Mouse (Mus musculus) olfactory bulb, adult 2 months (tissue): ENCODE measurements at regions not wholly inside any gene's neighbourhood (a gene's known extent, or its start where the extent isn't known, plus 50 kb on each side); places are given as distances from the start of the nearest gene placed in this dataset.

Experiments
- H3K27ac ChIP-seq: fragments of 200-500 bp; 2 replicates; pipeline ENCODE4 v1.5.1; 2012; ENCODE audit warnings: low read depth, low read length; ENCODE audit not compliant: insufficient read depth
- H3K4me1 ChIP-seq: fragments of 200-500 bp; 2 replicates; pipeline ENCODE4 v1.6.1; 2012; ENCODE audit warnings: low read length; ENCODE audit not compliant: control insufficient read depth, insufficient read depth
- H3K4me3 ChIP-seq: fragments of 200-500 bp; 2 replicates; pipeline ENCODE4 v1.5.1; 2012; ENCODE audit warnings: mild to moderate bottlenecking, low read depth, low read length, moderate library complexity; ENCODE audit not compliant: insufficient read depth
- CTCF ChIP-seq: fragments of 200-500 bp; IDR thresholded peaks from 2 replicates; pipeline ENCODE4 v1.5.1; 2012; ENCODE audit warnings: low read depth, mild to moderate bottlenecking, low read length, moderate library complexity; ENCODE audit not compliant: insufficient read depth
- POLR2A ChIP-seq: fragments of 200-500 bp; IDR thresholded peaks from 2 replicates; pipeline ENCODE4 v1.6.1; 2012; ENCODE audit warnings: mild to moderate bottlenecking, low read depth, low read length, moderate library complexity; ENCODE audit not compliant: insufficient read depth
- WGBS: fragments of 180-500 bp; shearing (Covaris S2); methylation state at CpG from one replicate; pipeline ENCODE4 v1.1.7; 2018; 5-methylcytosine and 5-hydroxymethylcytosine counted together

DNA sequence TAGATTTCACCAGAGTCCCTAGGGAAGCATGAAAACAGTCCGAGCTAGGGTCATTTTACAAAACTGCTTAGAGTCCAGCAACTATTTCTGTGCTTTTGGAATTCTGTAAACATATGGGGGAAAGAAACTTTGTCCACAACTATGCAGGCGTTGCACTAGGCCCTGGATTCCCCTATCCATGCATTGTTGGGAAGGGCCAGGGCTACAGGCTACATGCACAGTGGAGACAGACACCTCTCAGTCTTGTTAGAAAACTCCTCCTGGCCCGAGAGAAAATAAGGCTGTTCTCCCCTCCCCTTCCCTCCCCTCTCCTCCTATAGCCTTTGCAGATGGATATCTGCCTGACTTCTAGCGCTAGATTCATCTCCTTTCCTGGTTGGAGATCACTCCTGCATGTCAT lies 113.9 kb upstream of the Bmp2 start:
- 59% methylated on average over 4 of the region's 4 CpGs for WGBS
- Histone ChIP-seq H3K4me1 (no peaks in the 10 kb centered on the region), H3K4me3 (no peak overlapping the region), H3K27ac (no peak overlapping the region)
- no peak for TF ChIP-seq POLR2A
- TF ChIP-seq CTCF, result no peak

DNA sequence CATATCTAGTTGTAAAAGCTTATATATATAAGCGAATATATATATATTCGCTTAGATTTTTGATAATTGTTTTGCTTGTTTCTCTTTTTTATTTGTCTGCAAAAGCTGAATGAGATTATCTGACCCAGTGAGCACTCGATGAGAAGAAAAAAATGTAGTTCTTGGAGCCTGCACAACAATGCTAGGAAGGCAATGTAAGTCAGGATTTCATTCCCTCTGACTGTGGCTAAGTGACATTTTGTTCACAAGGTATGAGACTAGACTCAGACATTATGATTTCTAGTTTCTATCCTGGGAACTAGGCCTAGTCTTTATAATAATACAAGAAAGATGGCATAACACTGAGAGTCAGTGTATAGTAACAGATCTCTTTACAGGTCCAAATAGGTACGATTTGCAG lies 108.9 kb upstream of the Bmp2 start:
- Histone ChIP-seq H3K27ac (no peak overlapping the region), H3K4me3 (no peak overlapping the region), H3K4me1 (no peaks in the 10 kb centered on the region)
- WGBS, result 86% methylated on average over 4 of the region's 4 CpGs
- TF ChIP-seq CTCF (no peak), POLR2A (no peak)

- no peak for TF ChIP-seq POLR2A
- TF ChIP-seq CTCF, result no peak
- no peak overlapping the region for H3K4me3 ChIP-seq
- no peak overlapping the region for H3K27ac ChIP-seq
- H3K4me1 ChIP-seq, result no peaks in the 10 kb centered on the region
- 56% methylated on average over 2 of the region's 2 CpGs for WGBS
Measured at GRCm38 (mm10) chr2:133443490-133443889, 108.5 kb upstream of the Bmp2 start.

GRCm38 (mm10) chr2:133452947-133453346 lies 99.0 kb upstream of the Bmp2 start:
- TF ChIP-seq CTCF (no peak), POLR2A (no peak)
- 86% methylated on average over 6 of the region's 6 CpGs for WGBS

GRCm38 (mm10) chr2:133455484-133456170 lies 96.3 kb upstream of the Bmp2 start:
- 80% methylated on average over 7 of the region's 7 CpGs for WGBS
- Histone ChIP-seq H3K4me1 (no peaks in the 10 kb centered on the region), H3K4me3 (no peak overlapping the region), H3K27ac (no peak overlapping the region)
- TF ChIP-seq CTCF (no peak), POLR2A (no peak)

More at GRCm38 (mm10) chr2:133452947-133453346, 99.0 kb upstream of the Bmp2 start:
- no peaks in the 10 kb centered on the region for H3K4me1 ChIP-seq
- no peak overlapping the region for H3K4me3 ChIP-seq
- H3K27ac ChIP-seq, result no peak overlapping the region

DNA sequence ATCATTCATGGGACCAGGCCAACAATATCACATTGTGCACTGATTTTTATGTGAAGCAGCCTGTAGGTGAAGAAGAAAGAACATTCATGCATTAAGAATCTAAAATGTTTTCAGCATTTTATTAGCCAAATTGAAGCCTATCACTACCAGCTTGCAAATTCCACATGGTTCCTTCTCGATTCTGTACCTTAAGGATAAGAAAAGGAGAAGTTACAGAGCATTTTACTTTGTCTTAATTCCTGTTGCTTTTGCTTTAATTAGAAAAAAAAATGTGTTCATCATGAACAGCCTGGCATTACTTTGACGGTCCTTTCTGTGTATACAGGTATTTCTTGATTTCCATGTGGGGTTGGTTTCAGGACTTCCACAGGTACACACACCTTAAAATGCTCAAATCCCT lies 95.2 kb upstream of the Bmp2 start:
- TF ChIP-seq POLR2A (no peak), CTCF (no peak)
- 90% methylated on average over 2 of the region's 2 CpGs for WGBS
- Histone ChIP-seq H3K4me3 (no peak overlapping the region), H3K27ac (no peak overlapping the region), H3K4me1 (no peaks in the 10 kb centered on the region)

DNA sequence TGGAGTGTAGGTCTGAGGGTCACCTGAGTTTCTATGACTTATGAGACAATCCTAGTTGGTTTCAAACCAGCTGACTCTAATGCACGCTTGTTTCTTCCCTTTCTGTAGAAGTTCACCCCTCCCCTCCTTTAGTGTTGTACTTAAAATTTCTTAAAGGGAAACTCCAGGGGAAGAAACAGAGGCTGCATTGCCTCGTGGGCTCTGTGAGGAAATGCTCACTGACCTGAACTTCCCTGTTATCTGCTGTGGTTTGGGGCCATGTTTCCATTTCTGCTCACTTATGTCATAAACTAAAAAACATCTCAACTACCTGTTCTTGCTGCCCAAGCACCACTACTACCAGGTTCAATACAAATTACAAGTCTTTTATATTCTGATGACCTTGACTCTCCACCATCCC lies 93.2 kb upstream of the Bmp2 start:
- Histone ChIP-seq H3K4me3 (no peak overlapping the region), H3K4me1 (no peaks in the 10 kb centered on the region), H3K27ac (no peak overlapping the region)
- 54% methylated on average over 2 of the region's 2 CpGs for WGBS
- TF ChIP-seq POLR2A (no peak), CTCF (no peak)

DNA sequence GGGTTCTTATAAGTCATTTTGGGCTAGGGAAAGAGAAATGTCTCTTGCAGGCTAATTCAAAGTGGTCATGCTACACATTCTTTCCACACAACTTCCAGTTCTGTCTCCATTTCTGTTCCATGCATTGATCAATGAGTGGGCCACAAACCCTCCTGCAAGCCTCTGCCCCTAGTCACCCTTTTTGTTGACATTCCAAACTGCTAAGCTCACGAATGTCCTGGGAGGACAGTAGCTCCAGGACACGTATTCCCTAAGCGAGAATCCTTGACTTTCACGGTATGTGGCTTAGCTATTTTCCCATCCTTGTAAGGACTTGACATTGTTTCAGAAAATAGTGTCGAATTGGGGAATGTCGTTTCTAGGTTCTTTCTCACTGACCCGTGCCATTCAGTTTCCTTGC lies 91.1 kb upstream of the Bmp2 start:
- H3K4me3 ChIP-seq, result no peak overlapping the region
- TF ChIP-seq CTCF, result no peak
- 83% methylated on average over 7 of the region's 7 CpGs for WGBS
- H3K4me1 ChIP-seq, result no peaks in the 10 kb centered on the region
- H3K27ac ChIP-seq, result no peak overlapping the region

- Histone ChIP-seq H3K27ac (no peak overlapping the region), H3K4me3 (no peak overlapping the region), H3K4me1 (no peaks in the 10 kb centered on the region)
- WGBS, result 92% methylated on average over 2 of the region's 2 CpGs
- TF ChIP-seq CTCF, result no peak
- TF ChIP-seq POLR2A, result no peak
Measured at GRCm38 (mm10) chr2:133462378-133462777, 89.6 kb upstream of the Bmp2 start.
